Mouse (Mus musculus): ENCODE results near the gene Klk1b11.

- TF ChIP-seq CTCF (conservative IDR thresholded peaks at IDR 0.05; ENCODE audit: insufficient read depth, insufficient read length, low read depth, low read length), result no peak
- TF ChIP-seq POLR2A (IDR thresholded peaks at IDR 0.05; ENCODE audit: low read depth, low read length), result no peak
Observed at GRCm38 (mm10) chr7:43952703-43953102, 43.0 kb upstream of the Klk1b11 start.

Data from kidney, adult 2 months (tissue).